Mouse (Mus musculus) hindbrain, postnatal 0 days (tissue): ENCODE data around the gene Sod3. TPM values are rescaled to one million over a fixed set of nuclear protein-coding genes. Genes with fewer than 3 reads are reported as not detected.

Experiments used
- ATAC-seq: fragments of 200-750 bp; cut with Nextera tagmentation; 2 replicates; pipeline ENCODE4 v1.8.0; 2017; ENCODE audit warnings: mild to moderate bottlenecking, moderate TSS enrichment, moderate library complexity
- DNase-seq: peaks from one replicate; pipeline ENCODE4 v3.0.0-alpha.2; 2015; ENCODE audit warnings: low spot score
- H3K27ac ChIP-seq: fragments of 300-500 bp; sonication (generic); 2 replicates; pipeline ENCODE4 v1.5.1; 2014; ENCODE audit warnings: mild to moderate bottlenecking
- H3K27me3 ChIP-seq: fragments of 300-500 bp; sonication (generic); 2 replicates; pipeline ENCODE4 v1.6.1; 2014; ENCODE audit warnings: low read length, mixed read lengths; ENCODE audit not compliant: insufficient read depth
- H3K36me3 ChIP-seq: fragments of 300-500 bp; sonication (generic); 2 replicates; pipeline ENCODE4 v1.6.1; 2014; ENCODE audit warnings: low read length, mixed read lengths; ENCODE audit not compliant: insufficient read depth
- H3K4me1 ChIP-seq: fragments of 300-500 bp; sonication (generic); 2 replicates; pipeline ENCODE4 v1.6.1; 2014; ENCODE audit warnings: antibody characterized with exemption, low read length, mixed read lengths; ENCODE audit not compliant: insufficient read depth
- H3K4me2 ChIP-seq: fragments of 300-500 bp; sonication (generic); 2 replicates; pipeline ENCODE4 v1.6.1; 2014; ENCODE audit warnings: low read depth, mild to moderate bottlenecking, low read length, moderate library complexity, mixed read lengths
- H3K4me3 ChIP-seq: fragments of 300-500 bp; sonication (generic); 2 replicates; pipeline ENCODE4 v1.5.1; 2014; ENCODE audit warnings: low read length
- H3K9ac ChIP-seq: fragments of 300-500 bp; sonication (generic); replicated peaks from 2 replicates; pipeline ENCODE4 v1.6.1; 2014; ENCODE audit warnings: mild to moderate bottlenecking, low read length, moderate library complexity, mixed read lengths
- H3K9me3 ChIP-seq: fragments of 300-500 bp; sonication (generic); 2 replicates; pipeline ENCODE4 v1.6.1; 2016; ENCODE audit warnings: low read length, mixed read lengths
- CTCF ChIP-seq: IDR thresholded peaks from 2 replicates; pipeline ENCODE4 v1.5.1; 2016; ENCODE audit warnings: antibody characterized with exemption, control low read depth, low read depth
- WGBS: fragments of 180-500 bp; shearing (Covaris S2); extraction: QIAGEN DNeasy Blood & Tissue Kit; methylation state at CpG from one replicate; pipeline ENCODE4 v1.1.7; 2014; 5-methylcytosine and 5-hydroxymethylcytosine counted together
- polyA plus RNA-seq: library from polyadenylated mRNA; unstranded; fragments of >200 nt; fragmentation: Nextera tagmentation; extraction: Ambion mirVana; gene quantifications from 2 replicates; pipeline ENCODE4 v1.2.1, GENCODE M21; 2015
- total RNA-seq: library from RNA; depleted of rRNA; stranded (reverse); fragments of >200 nt; gene quantifications from 2 replicates; pipeline ENCODE4 v1.2.3, GENCODE M21; 2014; rRNA removed

Gene Sod3
- total RNA-seq (3.6 and 4.8 TPM in 2 replicates), polyA plus RNA-seq (6.5 and 6.6 TPM in 2 replicates)

GRCm38 (mm10) chr5:52363468-52364150 lies at the start of gene Sod3:
Gene Sod3 (plus strand): TSS chr5:52363791.
- Histone ChIP-seq H3K27ac (no peak within 1 kb of the TSS; the same call in 1 of the 2 replicates), H3K9me3 (no peaks in the 10 kb centered on the region), H3K4me1 (peaks cover 10% of the 10 kb centered on the region; the same call in 1 of the 2 replicates), H3K4me3 (no peak within 1 kb of the TSS), H3K4me2 (no peak within 1 kb of the TSS), H3K36me3 (no peaks in the 10 kb centered on the region), H3K27me3 (no peaks in the 10 kb centered on the region), H3K9ac (no peak within 1 kb of the TSS)
- DNase-seq (peak; percentile 31), ATAC-seq (no peak)
- WGBS = 27% methylated on average over 11 of the region's 11 CpGs
- TF ChIP-seq CTCF = no peak

- no peak overlapping the region for H3K9ac ChIP-seq
Measured at GRCm38 (mm10) chr5:52316926-52317325, 46.7 kb upstream of the Sod3 start.

GRCm38 (mm10) chr5:52319499-52319898 lies 44.1 kb upstream of the Sod3 start:
- H3K36me3 ChIP-seq = no peaks in the 10 kb centered on the region
- no peak for ATAC-seq

More at GRCm38 (mm10) chr5:52316926-52317325, 46.7 kb upstream of the Sod3 start:
- TF ChIP-seq CTCF = no peak
- Histone ChIP-seq H3K36me3 (no peaks in the 10 kb centered on the region), H3K27me3 (no peaks in the 10 kb centered on the region), H3K9me3 (no peaks in the 10 kb centered on the region), H3K4me1 (no peaks in the 10 kb centered on the region), H3K4me2 (no peak overlapping the region), H3K27ac (no peak overlapping the region), H3K4me3 (no peak overlapping the region)
- no peak for ATAC-seq
- DNase-seq = no peak
- 86% methylated on average over 7 of the region's 7 CpGs for WGBS

GRCm38 (mm10) chr5:52332120-52332519 lies 31.5 kb upstream of the Sod3 start:
- H3K27me3 ChIP-seq = no peaks in the 10 kb centered on the region
- H3K4me1 ChIP-seq = no peaks in the 10 kb centered on the region
- H3K27ac ChIP-seq = no peak overlapping the region
- 11% methylated on average over 8 of the region's 8 CpGs for WGBS
- TF ChIP-seq CTCF = no peak
- peak; percentile 35 for DNase-seq
- H3K9ac ChIP-seq = no peak overlapping the region
- no peak overlapping the region for H3K4me2 ChIP-seq
- peak; percentile 63; the same call in 1 of the 2 replicates for ATAC-seq
- no peaks in the 10 kb centered on the region for H3K36me3 ChIP-seq
- H3K4me3 ChIP-seq = no peak overlapping the region
- no peaks in the 10 kb centered on the region for H3K9me3 ChIP-seq

More at GRCm38 (mm10) chr5:52319499-52319898, 44.1 kb upstream of the Sod3 start:
- Histone ChIP-seq H3K9me3 (no peaks in the 10 kb centered on the region), H3K4me3 (no peak overlapping the region), H3K27ac (no peak overlapping the region), H3K4me1 (no peaks in the 10 kb centered on the region), H3K9ac (no peak overlapping the region), H3K4me2 (no peak overlapping the region), H3K27me3 (no peaks in the 10 kb centered on the region)
- no peak for DNase-seq
- no peak for TF ChIP-seq CTCF
- whole genome bisulfite sequencing = 67% methylated on average over 8 of the region's 8 CpGs

- no peaks in the 10 kb centered on the region for H3K9me3 ChIP-seq
- DNase-seq (no peak), ATAC-seq (no peak)
- H3K4me3 ChIP-seq = no peak overlapping the region
- H3K4me1 ChIP-seq = no peaks in the 10 kb centered on the region
- no peaks in the 10 kb centered on the region for H3K36me3 ChIP-seq
- TF ChIP-seq CTCF = no peak
- 79% methylated on average over 3 of the region's 3 CpGs for WGBS
- H3K27ac ChIP-seq = no peak overlapping the region
- H3K4me2 ChIP-seq = no peak overlapping the region
- no peaks in the 10 kb centered on the region for H3K27me3 ChIP-seq
- H3K9ac ChIP-seq = no peak overlapping the region
Measured at GRCm38 (mm10) chr5:52335590-52335989, 28.0 kb upstream of the Sod3 start.

GRCm38 (mm10) chr5:52339134-52339533 lies 24.5 kb upstream of the Sod3 start:
- TF ChIP-seq CTCF = no peak
- ATAC-seq = no peak
- WGBS = 91% methylated on average over 2 of the region's 2 CpGs
- no peak overlapping the region for H3K9ac ChIP-seq
- no peak overlapping the region for H3K27ac ChIP-seq
- H3K4me2 ChIP-seq = no peak overlapping the region
- H3K4me3 ChIP-seq = no peak overlapping the region
- H3K27me3 ChIP-seq = no peaks in the 10 kb centered on the region
- no peaks in the 10 kb centered on the region for H3K36me3 ChIP-seq
- no peaks in the 10 kb centered on the region for H3K4me1 ChIP-seq
- no peak for DNase-seq
- H3K9me3 ChIP-seq = no peaks in the 10 kb centered on the region

- Histone ChIP-seq H3K4me3 (no peak overlapping the region), H3K9me3 (no peaks in the 10 kb centered on the region), H3K36me3 (no peaks in the 10 kb centered on the region), H3K9ac (no peak overlapping the region), H3K4me2 (no peak overlapping the region), H3K27me3 (no peaks in the 10 kb centered on the region), H3K27ac (no peak overlapping the region), H3K4me1 (no peaks in the 10 kb centered on the region)
- no peak for ATAC-seq
- no peak for TF ChIP-seq CTCF
- no peak for DNase-seq
- 72% methylated on average over 2 of the region's 2 CpGs for WGBS
Measured at GRCm38 (mm10) chr5:52346890-52347289, 16.7 kb upstream of the Sod3 start.
